Mouse (Mus musculus): ENCODE results near the gene Dnah2. TPM values are rescaled to one million over a fixed set of nuclear protein-coding genes. Genes with fewer than 3 reads are reported as not detected.
"Not testable (repeated sequence)": the region's sequence is repeated elsewhere in the genome, so short reads cannot be mapped to it uniquely, and the experiment has no call there.

The Dnah2 gene
- total RNA-seq, 2 experiments from 2014 or later, result 0.03 to 0.48 TPM

GRCm38 (mm10) chr11:69406867-69407723, 141.8 kb downstream of the Dnah2 start:
- no peak for DNase-seq

GRCm38 (mm10) chr11:69406282-69406681, 142.6 kb downstream of the Dnah2 start:
- DNase-seq, result no peak

GRCm38 (mm10) chr11:69405397-69406200, 143.3 kb downstream of the Dnah2 start:
- DNase-seq, result no peak

GRCm38 (mm10) chr11:69404595-69405396, 144.1 kb downstream of the Dnah2 start:
- no peak for DNase-seq

GRCm38 (mm10) chr11:69403691-69404594, 145.0 kb downstream of the Dnah2 start:
- no peak for DNase-seq

- no peak for DNase-seq
These were observed 146.9 kb downstream of the Dnah2 start for GRCm38 (mm10) chr11:69401987-69402386.

GRCm38 (mm10) chr11:69401210-69401637, 147.7 kb downstream of the Dnah2 start:
- peak; percentile 83 for DNase-seq

GRCm38 (mm10) chr11:69400083-69400850, 148.6 kb downstream of the Dnah2 start:
- no peak for DNase-seq

GRCm38 (mm10) chr11:69399201-69400082, 149.5 kb downstream of the Dnah2 start:
- peak; percentile 26 for DNase-seq

GRCm38 (mm10) chr11:69398486-69399200, 150.3 kb downstream of the Dnah2 start:
- no peak for DNase-seq

- DNase-seq, result peak; percentile 59
These were observed 150.9 kb downstream of the Dnah2 start, which contains the start of gene Tmem88 for GRCm38 (mm10) chr11:69398059-69398458. Tmem88 (minus strand) TSS chr11:69398234.

- DNase-seq, result no peak
These were observed 151.3 kb downstream of the Dnah2 start for GRCm38 (mm10) chr11:69397581-69398057.

- peak; percentile 71 for DNase-seq
These were observed 152.1 kb downstream of the Dnah2 start for GRCm38 (mm10) chr11:69396772-69397171.

GRCm38 (mm10) chr11:69395634-69396373, 153.1 kb downstream of the Dnah2 start:
- peak; percentile 95 for DNase-seq

GRCm38 (mm10) chr11:69395235-69395633, 153.7 kb downstream of the Dnah2 start, which contains the start of the genes Naa38 and Cyb5d1:
Naa38 (plus strand) TSS chr11:69395487.
Cyb5d1 (minus strand) TSS chr11:69395631.
- peak; percentile 82 for DNase-seq

GRCm38 (mm10) chr11:69394591-69395167, 154.2 kb downstream of the Dnah2 start:
- not testable (repeated sequence) for DNase-seq

Data from gastrocnemius, postnatal 25 days (tissue).